Mouse (Mus musculus) MEL (cell line): Measurements from ENCODE around the gene Zbtb22. TPM values are rescaled to one million over a fixed set of nuclear protein-coding genes. Genes with fewer than 3 reads are reported as not detected.
"Not testable (repeated sequence)": the region's sequence is repeated elsewhere in the genome, so short reads cannot be mapped to it uniquely, and the experiment has no call there.

Experiments used
- DNase-seq: peaks from one replicate; pipeline ENCODE4 v3.0.0; 2011; ENCODE audit warnings: low read depth, low spot score
- H3K27ac ChIP-seq: 2 replicates; pipeline ENCODE4 v1.5.1; 2012; ENCODE audit warnings: low read depth, mild to moderate bottlenecking, control low read depth, low read length, moderate library complexity; ENCODE audit not compliant: control insufficient read depth
- H3K27me3 ChIP-seq, 2 experiments: fragments of 150-350 bp in 1 of 2; sonication (generic) in 1 of 2; 2 replicates each; pipeline ENCODE4 v1.6.1; 2012; ENCODE audit warnings: low read length in 2 of 2, mild to moderate bottlenecking in 2 of 2, improper control_type of control experiment in 1 of 2, moderate library complexity in 1 of 2; ENCODE audit not compliant: insufficient read depth in 2 of 2, control insufficient read depth in 1 of 2
- H3K36me3 ChIP-seq, 2 experiments: 2 replicates each; pipeline ENCODE4 v1.6.1; 2012 to 2014; ENCODE audit warnings: low read length in 2 of 2, improper control_type of control experiment in 1 of 2, inconsistent platforms in 1 of 2, mild to moderate bottlenecking in 1 of 2; ENCODE audit not compliant: insufficient read depth in 2 of 2, control insufficient read depth in 1 of 2
- H3K4me1 ChIP-seq, 2 experiments: fragments of 150-350 bp in 1 of 2; sonication (generic) in 1 of 2; 2 replicates each; pipeline ENCODE4 v1.6.1; 2012; ENCODE audit warnings: low read length in 2 of 2, improper control_type of control experiment in 1 of 2, mild to moderate bottlenecking in 1 of 2; ENCODE audit not compliant: insufficient read depth in 2 of 2, control insufficient read depth in 1 of 2
- H3K4me3 ChIP-seq, 2 experiments: fragments of 150-350 bp in 1 of 2; sonication (generic) in 1 of 2; 2 replicates each; pipeline ENCODE4 v1.5.1; 2012; ENCODE audit warnings: low read depth in 2 of 2, low read length in 2 of 2, mild to moderate bottlenecking in 2 of 2, moderate library complexity in 2 of 2, control low read depth in 1 of 2, improper control_type of control experiment in 1 of 2; ENCODE audit not compliant: control insufficient read depth in 1 of 2, insufficient read depth in 1 of 2
- H3K79me2 ChIP-seq: 2 replicates; pipeline ENCODE4 v1.6.1; 2012; ENCODE audit warnings: mild to moderate bottlenecking, low read length, moderate library complexity; ENCODE audit not compliant: control insufficient read depth, poor library complexity, insufficient read depth
- H3K9ac ChIP-seq: 2 replicates; pipeline ENCODE4 v1.6.1; 2012; ENCODE audit warnings: low read depth, mild to moderate bottlenecking, control low read depth, low read length, moderate library complexity; ENCODE audit not compliant: control insufficient read depth, poor library complexity, severe bottlenecking
- H3K9me3 ChIP-seq: fragments of 150-350 bp; sonication (generic); replicated peaks from 2 replicates; pipeline ENCODE4 v1.6.1; 2012; ENCODE audit warnings: mild to moderate bottlenecking, low read length, improper control_type of control experiment, moderate library complexity; ENCODE audit not compliant: insufficient read depth
- CHD2 ChIP-seq: IDR thresholded peaks from 2 replicates; pipeline ENCODE4 v1.6.1; 2011; ENCODE audit warnings: low read length, improper control_type of control experiment
- CTCF ChIP-seq, 3 experiments: IDR thresholded peaks in 2 of 3; conservative IDR thresholded peaks in 1 of 3; 2 replicates each; pipeline ENCODE4 v1.5.1; 2011 to 2012; ENCODE audit warnings: low read length in 3 of 3, low read depth in 2 of 3, mild to moderate bottlenecking in 2 of 3, improper control_type of control experiment in 1 of 3, inconsistent platforms in 1 of 3, mixed read lengths in 1 of 3, moderate library complexity in 1 of 3; ENCODE audit not compliant: control insufficient read depth in 1 of 3, insufficient read depth in 1 of 3, poor library complexity in 1 of 3, severe bottlenecking in 1 of 3
- E2F4 ChIP-seq: IDR thresholded peaks from 2 replicates; pipeline ENCODE4 v1.6.1; 2011; ENCODE audit warnings: low read depth, low read length, improper control_type of control experiment, borderline replicate concordance
- MAX ChIP-seq: IDR thresholded peaks from 2 replicates; pipeline ENCODE4 v1.6.1; 2011; ENCODE audit warnings: low read length, improper control_type of control experiment
- MYB ChIP-seq: IDR thresholded peaks from 2 replicates; pipeline ENCODE4 v1.6.1; 2011; ENCODE audit warnings: mild to moderate bottlenecking, low read depth, low read length, improper control_type of control experiment
- NELFE ChIP-seq: IDR thresholded peaks from 2 replicates; pipeline ENCODE4 v1.6.1; 2011; ENCODE audit warnings: low read depth, low read length, improper control_type of control experiment
- POLR2AphosphoS2 ChIP-seq: IDR thresholded peaks from 2 replicates; pipeline ENCODE4 v1.6.1; 2011; ENCODE audit warnings: low read length, improper control_type of control experiment
- RCOR1 ChIP-seq: IDR thresholded peaks from 2 replicates; pipeline ENCODE4 v1.6.1; 2012; ENCODE audit warnings: low read depth, mild to moderate bottlenecking, inconsistent platforms, low read length, improper control_type of control experiment
- USF1 ChIP-seq: IDR thresholded peaks from 2 replicates; pipeline ENCODE4 v1.6.1; 2014; ENCODE audit warnings: low read depth, mild to moderate bottlenecking, inconsistent platforms, low read length, improper control_type of control experiment, moderate library complexity
- ZKSCAN1 ChIP-seq: IDR thresholded peaks from 2 replicates; pipeline ENCODE4 v1.6.1; 2012; ENCODE audit warnings: low read depth, mild to moderate bottlenecking, inconsistent platforms, low read length, improper control_type of control experiment, moderate library complexity
- ZNF384 ChIP-seq: IDR thresholded peaks from 2 replicates; pipeline ENCODE4 v1.6.1; 2012; ENCODE audit warnings: low read depth, mild to moderate bottlenecking, inconsistent platforms, low read length, improper control_type of control experiment
- polyA plus RNA-seq, 2 experiments: library from polyadenylated mRNA; stranded (reverse) in 1 of 2; unstranded in 1 of 2; fragments of >175 nt in 1 of 2; fragments of >200 nt in 1 of 2; gene quantifications; 2 replicates each; pipeline versions ENCODE4 v1.2.1 to v1.2.4; 2012; ENCODE audit warnings: low replicate concordance in 2 of 2, low read depth in 1 of 2; ENCODE audit not compliant: insufficient read length in 2 of 2, insufficient read depth in 1 of 2, missing spikeins in 1 of 2
- total RNA-seq: library from RNA; depleted of rRNA; stranded (reverse); fragments of 300-350 nt; gene quantifications from 2 replicates; pipeline ENCODE4 v1.2.3, GENCODE M21; 2012

The Zbtb22 gene
- total and polyA plus RNA-seq, 3 experiments: 18.6 to 30.0 TPM; not detected in 1

DNA sequence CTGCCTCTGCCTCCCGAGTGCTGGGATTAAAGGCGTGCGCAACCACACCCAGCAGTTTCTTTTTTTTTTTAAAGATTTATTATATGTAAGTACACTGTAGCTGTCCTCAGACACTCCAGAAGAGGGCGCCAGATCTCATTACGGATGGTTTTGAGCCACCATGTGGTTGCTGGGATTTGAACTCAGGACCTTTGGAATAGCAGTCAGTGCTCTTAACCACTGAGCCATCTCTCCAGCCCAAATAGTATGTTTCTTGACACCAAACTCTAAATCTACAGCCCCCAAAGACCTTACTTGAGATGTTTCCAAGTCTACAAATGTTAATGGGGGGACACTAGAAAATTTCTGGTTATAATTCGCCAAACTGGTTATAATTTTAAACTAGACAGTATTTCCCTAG lies 23.8 kb upstream of the Zbtb22 start:
- not testable (repeated sequence) for H3K27me3 ChIP-seq

GRCm38 (mm10) chr17:33892429-33892828 lies 23.3 kb upstream of the Zbtb22 start:
- Histone ChIP-seq H3K4me3 (no peak overlapping the region), H3K9me3 (no peaks in the 10 kb centered on the region), H3K27me3 (no peaks in the 10 kb centered on the region), H3K79me2 (peaks cover 26% of the 10 kb centered on the region), H3K4me1 (peaks cover 5 to 18% of the 10 kb centered on the region in 2 experiments), H3K9ac (no peak overlapping the region), H3K36me3 (peaks cover 0 to 16% of the 10 kb centered on the region in 2 experiments; a peak in 2 of 4 replicates), H3K27ac (no peak overlapping the region)
- no peak for TF ChIP-seq NELFE
- TF ChIP-seq MAX: no peak
- no peak for TF ChIP-seq CTCF (IDR thresholded peaks at IDR 0.05 in 2 of 3, conservative IDR thresholded peaks at IDR 0.05 in 1 of 3; ENCODE audit: control insufficient read depth in 1 of 3, insufficient read depth in 1 of 3, low read depth in 2 of 3, low read length in 3 of 3, poor library complexity in 1 of 3, severe bottlenecking in 1 of 3)
- no peak for TF ChIP-seq ZKSCAN1
- TF ChIP-seq USF1: no peak
- TF ChIP-seq E2F4: no peak
- TF ChIP-seq RCOR1: no peak
- TF ChIP-seq POLR2AphosphoS2: no peak
- no peak for TF ChIP-seq MYB
- no peak for TF ChIP-seq CHD2
- no peak for DNase-seq

More for the DNA sequence above, 23.8 kb upstream of the Zbtb22 start:
- Histone ChIP-seq H3K79me2 (peaks cover 27% of the 10 kb centered on the region), H3K4me1 (peaks cover 4 to 18% of the 10 kb centered on the region in 2 experiments), H3K36me3 (peaks cover 0 to 16% of the 10 kb centered on the region in 2 experiments; a peak in 2 of 4 replicates)
- H3K27ac ChIP-seq, H3K9me3 ChIP-seq, H3K9ac ChIP-seq, DNase-seq, H3K4me3 ChIP-seq: not testable (repeated sequence)
- TF ChIP-seq CTCF (IDR thresholded peaks at IDR 0.05 in 2 of 3, conservative IDR thresholded peaks at IDR 0.05 in 1 of 3; ENCODE audit: control insufficient read depth in 1 of 3, insufficient read depth in 1 of 3, low read depth in 2 of 3, low read length in 3 of 3, poor library complexity in 1 of 3, severe bottlenecking in 1 of 3) (0 out of 6 replicates have a peak, but pooled peaks of 2 of the 3 experiments have one; percentile 2 to 9), ZNF384 (peak; percentile 41; the same call in 1 of the 2 replicates)

- H3K4me1 ChIP-seq: peaks cover 6 to 19% of the 10 kb centered on the region in 2 experiments
- not testable (repeated sequence) for H3K27ac ChIP-seq, H3K9me3 ChIP-seq, H3K4me3 ChIP-seq, DNase-seq, H3K27me3 ChIP-seq, H3K9ac ChIP-seq
- H3K79me2 ChIP-seq: peaks cover 23% of the 10 kb centered on the region
- H3K36me3 ChIP-seq: peaks cover 0 to 17% of the 10 kb centered on the region in 2 experiments; a peak in 2 of 4 replicates
Observed at GRCm38 (mm10) chr17:33893011-33893410, 22.7 kb upstream of the Zbtb22 start.
